Mouse (Mus musculus): Measurements from ENCODE around the gene Trim28.

DNA sequence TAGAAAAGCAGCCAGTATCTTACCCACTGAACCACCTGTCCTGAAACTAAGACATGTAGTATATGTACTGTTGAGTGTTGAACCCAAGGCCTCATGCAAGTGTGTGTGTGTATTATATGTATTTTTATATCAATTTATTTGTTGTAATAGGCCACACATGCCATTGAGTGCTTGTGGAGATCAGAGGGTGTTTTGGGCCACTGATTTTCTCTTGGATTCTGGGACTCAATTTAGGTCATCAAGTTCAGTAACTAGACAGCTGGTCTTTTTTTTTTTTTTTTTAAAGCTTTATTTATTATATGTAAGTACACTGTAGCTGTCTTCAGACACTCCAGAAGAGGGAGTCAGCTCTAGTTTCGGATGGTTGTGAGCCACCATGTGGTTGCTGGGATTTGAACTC is 16.3 kb downstream of the Trim28 start:
- TF ChIP-seq CTCF (IDR thresholded peaks at IDR 0.05; ENCODE audit: extremely low read depth, insufficient read depth, insufficient read length, insufficient replicate concordance), result no peak
- TF ChIP-seq POLR2A (IDR thresholded peaks at IDR 0.05; ENCODE audit: low read depth, low read length), result no peak

Measured in spleen, adult 2 months (tissue).